Mouse (Mus musculus) C2C12 (cell line): ENCODE results near the gene Ankrd40.

Experiments used
- CEBPB ChIP-seq: IDR thresholded peaks from one replicate; pipeline ENCODE4 v1.6.1; 2011; ENCODE audit warnings: low read depth, mild to moderate bottlenecking, control low read depth, moderate library complexity
- CTCF ChIP-seq: IDR thresholded peaks from one replicate; pipeline ENCODE4 v1.5.1; 2011; ENCODE audit not compliant: control insufficient read depth, insufficient read depth, insufficient read length
- MAX ChIP-seq: IDR thresholded peaks from one replicate; pipeline ENCODE4 v1.6.1; 2011; ENCODE audit warnings: mild to moderate bottlenecking, control low read depth
- MYOD1 ChIP-seq: IDR thresholded peaks from one replicate; pipeline ENCODE4 v1.6.1; 2011; ENCODE audit warnings: low read depth; ENCODE audit not compliant: control insufficient read depth, insufficient read length
- USF1 ChIP-seq: IDR thresholded peaks from one replicate; pipeline ENCODE4 v1.6.1; 2011; ENCODE audit warnings: low read depth, mild to moderate bottlenecking, control low read depth, moderate library complexity

GRCm38 (mm10) chr11:94327693-94328643 is at the start of gene Ankrd40:
- TF ChIP-seq CEBPB (no peak), CTCF (no peak), USF1 (no peak), MYOD1 (no peak), MAX (peak; percentile 81)
